Mouse (Mus musculus): ENCODE results near the gene Krtap24-1.

DNA sequence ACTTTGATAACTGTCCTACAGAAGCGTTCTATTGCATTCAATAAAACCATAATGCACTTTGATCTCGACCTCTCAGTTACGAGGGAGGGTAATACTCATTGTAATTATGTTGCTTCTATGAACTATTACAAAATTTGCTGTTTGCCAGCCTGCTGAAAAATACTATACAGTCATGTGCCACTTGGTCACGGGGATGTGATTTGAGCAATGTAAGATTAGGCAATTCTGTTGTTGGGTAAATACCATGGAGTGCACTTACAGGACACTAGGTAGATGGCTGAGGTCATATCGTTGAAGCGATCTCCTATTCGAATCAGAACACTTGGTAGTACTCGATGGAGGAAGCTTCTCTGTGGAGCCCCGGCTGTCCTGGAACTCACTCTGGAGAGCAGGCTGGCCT lies 28.7 kb downstream of the Krtap24-1 start:
- TF ChIP-seq CTCF (IDR thresholded peaks at IDR 0.05; ENCODE audit: insufficient read depth, low read depth, low read length) (no peak), POLR2A (IDR thresholded peaks at IDR 0.05; ENCODE audit: insufficient read depth, low read depth, low read length) (no peak)

Measured in olfactory bulb, adult 2 months (tissue).